8 mouse cellular contexts compared by ENCODE assay signal in the genomic region with DNA sequence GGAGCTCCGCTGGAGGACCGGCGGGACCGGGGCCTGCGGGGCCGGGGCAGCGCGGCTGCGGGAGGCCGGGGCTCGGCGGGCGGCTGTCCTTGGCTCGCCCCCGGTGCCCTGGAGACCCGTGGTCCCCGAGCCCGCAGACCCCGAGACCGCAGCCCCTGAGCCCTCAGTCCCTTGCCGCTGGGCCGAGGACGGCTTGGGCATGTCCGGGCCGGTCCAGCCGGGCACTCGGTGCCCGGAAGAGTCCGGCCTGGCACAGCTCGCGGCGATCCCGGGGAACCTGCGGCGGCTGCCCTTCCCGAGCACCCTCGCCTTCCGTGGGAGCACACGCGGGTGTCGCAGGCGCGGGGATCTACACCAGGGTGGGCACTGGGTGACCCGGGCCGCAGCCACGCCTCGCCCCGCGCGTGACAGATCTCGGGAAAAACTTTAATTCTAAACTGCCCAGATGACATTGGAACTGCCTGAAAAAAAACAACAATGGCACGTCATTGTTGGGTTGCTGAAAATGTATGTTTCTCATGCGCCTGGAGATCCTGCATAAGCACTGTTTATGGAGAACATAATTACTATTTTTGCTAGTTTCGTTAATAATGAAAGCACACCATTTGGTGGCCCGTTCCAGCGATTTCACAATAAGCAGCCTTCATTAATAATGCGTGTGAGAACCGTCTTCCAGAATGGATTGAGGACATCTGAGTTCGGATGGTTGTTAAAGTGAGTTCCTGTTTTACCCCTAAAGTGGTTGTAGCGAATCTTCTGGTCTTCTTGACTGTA. TPM values are rescaled to one million over a fixed set of nuclear protein-coding genes. Genes with fewer than 3 reads are reported as not detected.
DNase-seq lines count a peak whose midpoint lies in the region; ATAC-seq lines count a peak whose summit lies in the region.

No protein-coding gene starts in this region.

- no peaks in the 10 kb centered on the region for H3K36me3 ChIP-seq in forebrain, embryonic 16.5 days (ENCODE audit: control insufficient read depth, insufficient read depth)
- H3K36me3 ChIP-seq in kidney, embryonic 14.5 days (ENCODE audit: control insufficient read depth, insufficient read depth, low read length): no peaks in the 10 kb centered on the region

- H3K9ac ChIP-seq in forebrain, embryonic 16.5 days (replicated peaks; ENCODE audit: low read depth, low read length): peak overlapping the region; percentile 61
- H3K9ac ChIP-seq in kidney, embryonic 14.5 days (ENCODE audit: low read depth, low read length): peak overlapping the region; percentile 96

- ATAC-seq in forebrain, embryonic 16.5 days: peak; percentile 68
- ATAC-seq in kidney, embryonic 14.5 days (ENCODE audit: low FRiP score, low TSS enrichment): peak; percentile 74

- peaks cover 3% of the 10 kb centered on the region; the same call in 1 of the 2 replicates for H3K27me3 ChIP-seq in forebrain, embryonic 16.5 days (replicated peaks; ENCODE audit: control insufficient read depth, insufficient read depth, low read length)
- no peaks in the 10 kb centered on the region for H3K27me3 ChIP-seq in kidney, embryonic 14.5 days (ENCODE audit: control insufficient read depth, insufficient read depth, low read length)

- H3K4me2 ChIP-seq in forebrain, embryonic 16.5 days (ENCODE audit: low read length): peak overlapping the region; percentile 89
- peak overlapping the region; percentile 84 for H3K4me2 ChIP-seq in kidney, embryonic 14.5 days (replicated peaks; ENCODE audit: low read depth, low read length)

- H3K4me1 ChIP-seq in forebrain, embryonic 16.5 days (replicated peaks; ENCODE audit: control insufficient read depth, insufficient read depth, low read length): peaks cover 7% of the 10 kb centered on the region; the same call in 1 of the 2 replicates
- no peaks in the 10 kb centered on the region for H3K4me1 ChIP-seq in kidney, embryonic 14.5 days (ENCODE audit: control insufficient read depth, insufficient read depth, low read length)

- peak; percentile 10 for DNase-seq in thymus, postnatal 14 days
- DNase-seq in thymus, postnatal 36 days: no peak
- DNase-seq in cerebellum, adult 11-12 months: peak; percentile 18
- DNase-seq in lung, postnatal 10 days: peak; percentile 45
- peak; percentile 13 for DNase-seq in spleen, postnatal 14 days (ENCODE audit: low spot score in 2 of 2)
- no peak for DNase-seq in layer of hippocampus, postnatal 14 days (ENCODE audit: low spot score in 2 of 2)

- H3K27ac ChIP-seq in forebrain, embryonic 16.5 days (ENCODE audit: low read length): no peak overlapping the region
- H3K27ac ChIP-seq in kidney, embryonic 14.5 days (ENCODE audit: low read depth, low read length): no peak overlapping the region

- peak overlapping the region; percentile 50 for H3K4me3 ChIP-seq in forebrain, embryonic 16.5 days (replicated peaks; ENCODE audit: low read length)
- peak overlapping the region; percentile 89 for H3K4me3 ChIP-seq in kidney, embryonic 14.5 days (ENCODE audit: low read length)

- under 1% methylated on average over 51 of the region's 60 CpGs for WGBS in forebrain, embryonic 16.5 days
- 2% methylated on average over 51 of the region's 60 CpGs for WGBS in kidney, embryonic 14.5 days

- no peaks in the 10 kb centered on the region for H3K9me3 ChIP-seq in forebrain, embryonic 16.5 days (ENCODE audit: control insufficient read depth, low read length)
- H3K9me3 ChIP-seq in kidney, embryonic 14.5 days (ENCODE audit: control insufficient read depth, low read length): no peaks in the 10 kb centered on the region

RNA-seq across cellular contexts. Expression of gene Map3k20, which starts 0.6 kb away (rescaled TPM):
- polyA plus RNA-seq in forebrain, embryonic 16.5 days (2015; fragmentation: Nextera tagmentation; extraction: Ambion mirVana): 4.2 and 4.4 TPM in 2 replicates
- 9.8 and 15.7 TPM in 2 replicates for polyA plus RNA-seq in kidney, embryonic 14.5 days (2014; fragmentation: Nextera tagmentation; extraction: Ambion mirVana)
- 10 to 100 TPM; 16.7 to 18.2 TPM for total RNA-seq in layer of hippocampus, postnatal 14 days (2021)

Comparison
In these comparisons a context has a peak if more than half of its experiments do, and no peak if none do; other contexts are left out.
1. DNase-seq: peak in thymus, postnatal 14 days (single experiment), cerebellum, adult 11-12 months (single experiment), lung, postnatal 10 days (single experiment) and spleen, postnatal 14 days (2 of 2); none in thymus, postnatal 36 days (0 of 2) and layer of hippocampus, postnatal 14 days (0 of 2).